Mouse (Mus musculus) neural tube, embryonic 11.5 days (tissue): ENCODE measurements at regions not wholly inside any gene's neighbourhood (a gene's known extent, or its start where the extent isn't known, plus 50 kb on each side); places are given as distances from the start of the nearest gene placed in this dataset.

Source experiments
- ATAC-seq: fragments of 200-750 bp; cut with Nextera tagmentation; 2 replicates; pipeline ENCODE4 v1.8.0; 2017; ENCODE audit warnings: moderate number of reproducible peaks, mild to moderate bottlenecking, moderate TSS enrichment, moderate library complexity; ENCODE audit not compliant: insufficient read depth, low FRiP score, low TSS enrichment
- DNase-seq: peaks from one replicate; pipeline ENCODE4 v3.0.0-alpha.2; 2015; ENCODE audit warnings: low spot score
- H3K27ac ChIP-seq: fragments of 300-500 bp; sonication (generic); 2 replicates; pipeline ENCODE4 v1.5.1; 2014; ENCODE audit warnings: low read depth, mild to moderate bottlenecking, low read length
- H3K27me3 ChIP-seq: fragments of 300-500 bp; sonication (generic); 2 replicates; pipeline ENCODE4 v1.6.1; 2014; ENCODE audit warnings: mild to moderate bottlenecking, low read length, mixed read lengths; ENCODE audit not compliant: control insufficient read depth, insufficient read depth
- H3K36me3 ChIP-seq: fragments of 300-500 bp; sonication (generic); 2 replicates; pipeline ENCODE4 v1.6.1; 2014; ENCODE audit warnings: mild to moderate bottlenecking, low read length, moderate library complexity, mixed read lengths; ENCODE audit not compliant: control insufficient read depth, insufficient read depth
- H3K4me1 ChIP-seq: fragments of 300-500 bp; sonication (generic); 2 replicates; pipeline ENCODE4 v1.6.1; 2014; ENCODE audit warnings: low read length, mixed read lengths; ENCODE audit not compliant: control insufficient read depth, insufficient read depth
- H3K4me2 ChIP-seq: fragments of 300-500 bp; sonication (generic); 2 replicates; pipeline ENCODE4 v1.6.1; 2014; ENCODE audit warnings: low read depth, mild to moderate bottlenecking, moderate library complexity
- H3K4me3 ChIP-seq: fragments of 300-500 bp; sonication (generic); 2 replicates; pipeline ENCODE4 v1.5.1; 2014; ENCODE audit warnings: low read depth, low read length
- H3K9ac ChIP-seq: fragments of 300-500 bp; sonication (generic); 2 replicates; pipeline ENCODE4 v1.6.1; 2014; ENCODE audit warnings: mild to moderate bottlenecking, low read length
- H3K9me3 ChIP-seq: fragments of 300-500 bp; sonication (generic); 2 replicates; pipeline ENCODE4 v1.6.1; 2016; ENCODE audit warnings: low read length; ENCODE audit not compliant: control insufficient read depth
- WGBS: fragments of 180-500 bp; shearing (Covaris S2); extraction: QIAGEN DNeasy Blood & Tissue Kit; methylation state at CpG from one replicate; pipeline ENCODE4 v1.1.7; 2014; 5-methylcytosine and 5-hydroxymethylcytosine counted together

GRCm38 (mm10) chr15:87200282-87201048 is 343.6 kb upstream of the Fam19a5 start:
- Histone ChIP-seq H3K27me3 (no peaks in the 10 kb centered on the region), H3K9me3 (no peaks in the 10 kb centered on the region), H3K9ac (no peak overlapping the region), H3K4me3 (no peak overlapping the region), H3K27ac (no peak overlapping the region), H3K4me1 (peaks cover 5% of the 10 kb centered on the region; the same call in 1 of the 2 replicates), H3K4me2 (no peak overlapping the region), H3K36me3 (no peaks in the 10 kb centered on the region)
- DNase-seq (peak; percentile 40), ATAC-seq (no peak)
- WGBS, result 66% methylated on average over 19 of the region's 19 CpGs

GRCm38 (mm10) chr15:87201055-87201454 is 343.0 kb upstream of the Fam19a5 start:
- 61% methylated on average over 7 of the region's 7 CpGs for WGBS
- no peaks in the 10 kb centered on the region for H3K9me3 ChIP-seq
- H3K4me1 ChIP-seq, result peaks cover 3% of the 10 kb centered on the region; the same call in 1 of the 2 replicates
- no peaks in the 10 kb centered on the region for H3K36me3 ChIP-seq
- H3K4me3 ChIP-seq, result no peak overlapping the region
- H3K9ac ChIP-seq, result no peak overlapping the region
- H3K4me2 ChIP-seq, result no peak overlapping the region
- peak; percentile 34 for DNase-seq
- no peaks in the 10 kb centered on the region for H3K27me3 ChIP-seq
- no peak for ATAC-seq
- H3K27ac ChIP-seq, result no peak overlapping the region

DNA sequence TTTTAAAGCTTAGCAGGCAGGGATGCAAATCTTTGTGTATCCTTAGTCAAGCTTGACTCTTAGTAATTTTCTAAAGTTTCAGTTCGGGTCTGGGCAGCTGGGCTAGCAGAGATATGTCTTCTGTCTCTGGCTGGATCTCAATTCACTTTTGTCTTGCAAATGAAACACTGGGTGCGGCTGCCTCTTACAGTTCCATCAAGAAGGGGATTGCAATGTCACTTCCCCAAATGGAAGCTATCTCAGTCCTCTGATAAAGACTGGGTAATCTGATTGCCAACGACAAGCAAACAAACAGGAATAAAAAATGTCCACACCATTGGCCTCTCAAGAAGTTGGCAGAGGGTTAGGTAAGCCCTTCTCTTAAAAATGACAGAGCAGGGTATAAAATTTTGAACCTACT is 314.1 kb upstream of the Fam19a5 start:
- no peak overlapping the region for H3K4me3 ChIP-seq
- H3K4me2 ChIP-seq, result no peak overlapping the region
- H3K4me1 ChIP-seq, result no peaks in the 10 kb centered on the region
- H3K9me3 ChIP-seq, result no peaks in the 10 kb centered on the region
- no peak overlapping the region for H3K9ac ChIP-seq
- 71% methylated on average over 3 of the region's 3 CpGs for whole genome bisulfite sequencing
- ATAC-seq (no peak), DNase-seq (no peak)
- no peak overlapping the region for H3K27ac ChIP-seq
- no peaks in the 10 kb centered on the region for H3K36me3 ChIP-seq
- no peaks in the 10 kb centered on the region for H3K27me3 ChIP-seq

DNA sequence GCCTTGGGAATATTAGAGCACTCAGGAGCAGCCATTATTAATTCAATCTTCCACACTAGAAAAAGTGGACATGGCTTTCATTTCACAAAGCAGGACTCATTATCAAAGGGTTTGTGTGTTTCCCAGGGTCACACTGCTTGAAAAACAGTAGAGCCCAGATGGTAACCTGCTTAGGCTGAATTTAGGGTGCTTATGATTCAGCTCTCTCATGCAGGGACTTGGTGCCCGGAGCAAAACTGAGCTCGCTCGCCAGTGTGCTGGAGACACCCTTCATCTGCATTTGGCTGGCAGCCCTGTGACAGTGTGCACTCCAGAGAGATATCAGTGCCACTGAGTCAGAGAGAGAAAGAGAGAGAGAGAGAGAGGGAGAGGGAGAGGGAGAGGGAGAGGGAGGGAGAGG is 308.0 kb upstream of the Fam19a5 start:
- H3K36me3 ChIP-seq, result no peaks in the 10 kb centered on the region
- DNase-seq, result no peak
- no peaks in the 10 kb centered on the region for H3K4me1 ChIP-seq
- H3K27me3 ChIP-seq, result no peaks in the 10 kb centered on the region
- WGBS, result 81% methylated on average over 3 of the region's 3 CpGs
- H3K9me3 ChIP-seq, result no peaks in the 10 kb centered on the region
- no peak overlapping the region for H3K27ac ChIP-seq
- no peak overlapping the region for H3K4me3 ChIP-seq
- no peak overlapping the region for H3K4me2 ChIP-seq
- no peak for ATAC-seq
- H3K9ac ChIP-seq, result no peak overlapping the region

DNA sequence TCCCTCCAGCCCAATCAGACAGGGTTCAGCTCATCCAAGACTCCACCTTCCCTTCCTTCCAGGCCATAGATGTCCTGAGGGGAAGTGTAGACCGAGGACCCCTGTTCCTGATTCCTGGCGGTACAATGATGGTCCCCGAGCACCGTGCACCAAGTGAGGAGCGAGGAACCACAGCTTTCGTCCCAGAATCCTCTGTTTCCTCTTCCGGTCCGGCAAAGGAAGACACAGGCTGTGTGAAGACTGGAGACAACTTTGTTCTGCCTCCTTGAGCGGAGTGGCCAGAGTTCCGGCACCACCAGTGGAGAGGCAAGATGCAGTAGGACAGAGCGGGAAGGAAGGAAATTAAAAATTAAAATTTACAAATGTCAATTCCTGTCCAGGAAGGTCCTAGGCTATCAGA is 305.0 kb upstream of the Fam19a5 start:
- Histone ChIP-seq H3K36me3 (no peaks in the 10 kb centered on the region), H3K27me3 (no peaks in the 10 kb centered on the region), H3K4me2 (no peak overlapping the region), H3K4me3 (no peak overlapping the region), H3K9ac (no peak overlapping the region), H3K27ac (no peak overlapping the region), H3K9me3 (no peaks in the 10 kb centered on the region), H3K4me1 (no peaks in the 10 kb centered on the region)
- no peak for ATAC-seq
- 93% methylated on average over 11 of the region's 11 CpGs for WGBS
- DNase-seq, result no peak

DNA sequence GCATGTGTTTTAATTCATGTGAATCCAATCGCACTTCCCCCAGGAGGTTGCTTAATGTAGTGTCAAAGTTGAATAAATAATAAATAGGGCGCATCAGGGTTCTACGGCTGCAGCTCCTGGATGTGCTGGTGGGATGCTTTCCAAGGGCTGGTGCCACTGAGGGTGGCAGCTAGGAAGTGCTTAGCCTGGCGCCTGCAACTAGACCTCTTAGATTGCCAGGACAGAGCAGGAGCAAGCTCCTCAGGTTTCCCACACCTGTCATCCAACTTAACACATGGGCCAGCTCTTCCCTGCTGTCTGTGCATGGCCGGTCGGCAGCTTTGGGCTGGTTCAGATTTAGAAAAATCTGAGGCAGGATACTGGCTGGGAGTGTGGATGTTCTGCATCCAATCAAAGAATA is 282.6 kb upstream of the Fam19a5 start:
- Histone ChIP-seq H3K9ac (no peak overlapping the region), H3K27ac (no peak overlapping the region), H3K4me2 (no peak overlapping the region), H3K9me3 (no peaks in the 10 kb centered on the region), H3K4me3 (no peak overlapping the region), H3K36me3 (no peaks in the 10 kb centered on the region), H3K27me3 (no peaks in the 10 kb centered on the region), H3K4me1 (no peaks in the 10 kb centered on the region)
- 87% methylated on average over 6 of the region's 6 CpGs for WGBS
- ATAC-seq (no peak), DNase-seq (no peak)

DNA sequence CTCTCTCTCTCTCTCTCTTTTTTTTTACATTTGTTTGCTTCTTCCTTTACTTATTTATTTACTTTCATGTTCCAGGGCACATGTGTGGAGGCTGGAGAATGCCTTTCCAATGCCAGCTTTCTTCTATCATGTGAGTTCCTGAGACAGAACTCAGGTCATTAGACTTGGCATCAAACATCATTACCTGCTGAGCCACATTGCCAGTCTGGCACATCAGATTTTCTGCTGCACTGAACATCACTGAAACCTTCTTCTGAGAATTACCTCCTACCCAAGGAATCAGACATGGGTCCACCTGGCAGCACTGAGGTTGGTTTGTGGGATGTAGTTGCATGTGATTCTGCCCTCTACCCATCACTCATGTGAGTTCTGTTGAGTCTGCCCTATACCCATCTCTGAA is 279.2 kb upstream of the Fam19a5 start:
- Histone ChIP-seq H3K9ac (no peak overlapping the region), H3K4me3 (no peak overlapping the region), H3K36me3 (no peaks in the 10 kb centered on the region), H3K4me2 (no peak overlapping the region), H3K27me3 (no peaks in the 10 kb centered on the region), H3K9me3 (no peaks in the 10 kb centered on the region), H3K4me1 (no peaks in the 10 kb centered on the region), H3K27ac (no peak overlapping the region)
- DNase-seq (no peak), ATAC-seq (no peak)

GRCm38 (mm10) chr15:87290987-87291529 is 253.0 kb upstream of the Fam19a5 start:
- no peak for DNase-seq
- H3K9ac ChIP-seq, result no peak overlapping the region
- H3K36me3 ChIP-seq, result no peaks in the 10 kb centered on the region
- H3K27ac ChIP-seq, result no peak overlapping the region
- H3K4me1 ChIP-seq, result no peaks in the 10 kb centered on the region
- no peak overlapping the region for H3K4me2 ChIP-seq
- ATAC-seq, result no peak
- WGBS, result 87% methylated on average over 7 of the region's 7 CpGs
- H3K27me3 ChIP-seq, result no peaks in the 10 kb centered on the region
- H3K9me3 ChIP-seq, result no peaks in the 10 kb centered on the region
- no peak overlapping the region for H3K4me3 ChIP-seq

DNA sequence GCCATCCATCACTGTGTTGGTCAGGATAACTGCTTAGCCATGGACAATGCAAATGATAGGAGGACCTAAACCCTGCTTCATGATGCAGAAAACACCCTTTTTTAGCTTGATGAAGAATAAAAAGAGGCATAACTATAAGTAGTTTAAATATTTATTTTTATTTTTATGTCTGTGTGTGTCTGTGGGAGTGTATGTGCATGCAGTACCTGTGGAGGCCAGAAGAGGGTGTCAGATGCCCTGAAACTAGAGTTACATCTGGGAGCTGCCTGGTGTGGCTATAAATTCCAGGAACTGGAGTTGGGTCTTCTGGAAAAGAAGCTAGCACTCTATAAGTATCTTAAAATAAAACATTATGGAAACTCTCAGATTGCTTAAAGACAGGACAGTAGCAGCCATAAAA is 224.2 kb upstream of the Fam19a5 start:
- Histone ChIP-seq H3K36me3 (no peaks in the 10 kb centered on the region), H3K9ac (no peak overlapping the region), H3K27me3 (no peaks in the 10 kb centered on the region), H3K9me3 (no peaks in the 10 kb centered on the region), H3K4me2 (no peak overlapping the region), H3K27ac (no peak overlapping the region), H3K4me3 (no peak overlapping the region), H3K4me1 (no peaks in the 10 kb centered on the region)
- DNase-seq (no peak), ATAC-seq (no peak)
